Mouse (Mus musculus): Measurements from ENCODE around the gene Purb.

Gene Purb

GRCm38 (mm10) chr11:6475867-6476484 lies at the start of gene Purb:
Gene Purb, minus strand, starts transcription at chr11:6475917.
- DNase-seq (ENCODE audit: low read depth, low spot score): peak; percentile 85

- no peak for DNase-seq (ENCODE audit: low read depth, low spot score)
Measured at GRCm38 (mm10) chr11:6525241-6525640, 49.5 kb upstream of the Purb start.

GRCm38 (mm10) chr11:6524880-6525238 lies 49.1 kb upstream of the Purb start:
- DNase-seq (ENCODE audit: low read depth, low spot score): no peak

- DNase-seq (ENCODE audit: low read depth, low spot score): no peak
Measured at GRCm38 (mm10) chr11:6524165-6524879, 48.6 kb upstream of the Purb start.

- no peak for DNase-seq (ENCODE audit: low read depth, low spot score)
Measured at GRCm38 (mm10) chr11:6523662-6524088, 48.0 kb upstream of the Purb start.

GRCm38 (mm10) chr11:6522782-6523525 lies 47.2 kb upstream of the Purb start:
- no peak for DNase-seq (ENCODE audit: low read depth, low spot score)

GRCm38 (mm10) chr11:6520507-6521173 lies 44.9 kb upstream of the Purb start, which contains the start of gene Myo1g:
Gene Myo1g, minus strand, starts transcription at chr11:6520965.
- no peak for DNase-seq (ENCODE audit: low read depth, low spot score)

- DNase-seq (ENCODE audit: low read depth, low spot score): no peak
Measured at GRCm38 (mm10) chr11:6519491-6520033, 43.8 kb upstream of the Purb start.

GRCm38 (mm10) chr11:6514837-6515236 lies 39.1 kb upstream of the Purb start:
- DNase-seq (ENCODE audit: low read depth, low spot score): no peak

- no peak for DNase-seq (ENCODE audit: low read depth, low spot score)
Measured at GRCm38 (mm10) chr11:6508269-6508876, 32.7 kb upstream of the Purb start.

- DNase-seq (ENCODE audit: low read depth, low spot score): no peak
Measured at GRCm38 (mm10) chr11:6506516-6506915, 30.8 kb upstream of the Purb start.

- DNase-seq (ENCODE audit: low read depth, low spot score): no peak
Measured at GRCm38 (mm10) chr11:6504689-6505088, 29.0 kb upstream of the Purb start.

GRCm38 (mm10) chr11:6504226-6504625 lies 28.5 kb upstream of the Purb start:
- no peak for DNase-seq (ENCODE audit: low read depth, low spot score)

- no peak for DNase-seq (ENCODE audit: low read depth, low spot score)
Measured at GRCm38 (mm10) chr11:6502506-6502905, 26.8 kb upstream of the Purb start.

- no peak for DNase-seq (ENCODE audit: low read depth, low spot score)
Measured at GRCm38 (mm10) chr11:6497311-6497948, 21.7 kb upstream of the Purb start.

- DNase-seq (ENCODE audit: low read depth, low spot score): no peak
Measured at GRCm38 (mm10) chr11:6489691-6490503, 14.2 kb upstream of the Purb start.

GRCm38 (mm10) chr11:6489257-6489656 lies 13.5 kb upstream of the Purb start:
- DNase-seq (ENCODE audit: low read depth, low spot score): no peak

GRCm38 (mm10) chr11:6488041-6488684 lies 12.4 kb upstream of the Purb start:
- DNase-seq (ENCODE audit: low read depth, low spot score): no peak

- DNase-seq (ENCODE audit: low read depth, low spot score): no peak
Measured at GRCm38 (mm10) chr11:6487496-6487895, 11.8 kb upstream of the Purb start.

Measured in mesoderm, embryonic 11.5 days (tissue).